Mouse (Mus musculus) small intestine, adult 2 months (tissue): Measurements from ENCODE around the gene Gpr4.

Source experiments
- CTCF ChIP-seq: fragments of 200-500 bp; IDR thresholded peaks from 2 replicates; pipeline ENCODE4 v1.5.1; 2012; ENCODE audit warnings: low read depth, mild to moderate bottlenecking, control low read depth, inconsistent platforms, low read length, moderate library complexity, mixed read lengths; ENCODE audit not compliant: insufficient replicate concordance, insufficient read length; ENCODE audit errors: extremely low read depth
- POLR2A ChIP-seq: fragments of 200-500 bp; IDR thresholded peaks from 2 replicates; pipeline ENCODE4 v1.6.1; 2012; ENCODE audit warnings: low read depth, mild to moderate bottlenecking, control low read depth, inconsistent platforms, low read length, moderate library complexity

- peak; percentile 64; the same call in 1 of the 2 replicates for TF ChIP-seq CTCF
- TF ChIP-seq POLR2A = no peak
Measured at GRCm38 (mm10) chr7:19196676-19197075, 15.7 kb upstream of the Gpr4 start.
